Mouse (Mus musculus) heart, postnatal 0 days (tissue): ENCODE measurements around the gene Fh1.

Experiments used
- CTCF ChIP-seq: IDR thresholded peaks from 2 replicates; pipeline ENCODE4 v1.5.1; 2016; ENCODE audit warnings: antibody characterized with exemption, control low read depth, low read depth
- EP300 ChIP-seq: IDR thresholded peaks from 2 replicates; pipeline ENCODE4 v1.6.1; 2016; ENCODE audit warnings: antibody characterized with exemption, low read depth

- TF ChIP-seq CTCF = no peak
- TF ChIP-seq EP300 = no peak
Measured at GRCm38 (mm10) chr1:175619814-175620431, 5.5 kb downstream of the Fh1 start, which contains the start of gene Kmo.
